Mouse (Mus musculus) midbrain, embryonic 11.5 days (tissue): ENCODE data around the gene Yars. TPM values are rescaled to one million over a fixed set of nuclear protein-coding genes. Genes with fewer than 3 reads are reported as not detected.

Source experiments
- ATAC-seq: fragments of 200-750 bp; cut with Nextera tagmentation; 2 replicates; pipeline ENCODE4 v1.8.0; 2017; ENCODE audit warnings: moderate TSS enrichment, moderate library complexity; ENCODE audit not compliant: low FRiP score
- DNase-seq: peaks from one replicate; pipeline ENCODE4 v3.0.0; 2015; ENCODE audit warnings: low spot score; ENCODE audit errors: missing footprints
- H3K27ac ChIP-seq: fragments of 300-500 bp; sonication (generic); 2 replicates; pipeline ENCODE4 v1.5.1; 2014; ENCODE audit warnings: low read depth, low read length
- H3K27me3 ChIP-seq: fragments of 300-500 bp; sonication (generic); 2 replicates; pipeline ENCODE4 v1.6.1; 2014; ENCODE audit warnings: mild to moderate bottlenecking, low read length, moderate library complexity, mixed read lengths; ENCODE audit not compliant: control insufficient read depth, insufficient read depth
- H3K36me3 ChIP-seq: fragments of 300-500 bp; sonication (generic); 2 replicates; pipeline ENCODE4 v1.6.1; 2014; ENCODE audit warnings: mild to moderate bottlenecking, low read length, moderate library complexity, mixed read lengths; ENCODE audit not compliant: control insufficient read depth, insufficient read depth
- H3K4me1 ChIP-seq: fragments of 300-500 bp; sonication (generic); 2 replicates; pipeline ENCODE4 v1.6.1; 2014; ENCODE audit warnings: low read length; ENCODE audit not compliant: control insufficient read depth, insufficient read depth
- H3K4me2 ChIP-seq: fragments of 300-500 bp; sonication (generic); 2 replicates; pipeline ENCODE4 v1.6.1; 2014; ENCODE audit warnings: mild to moderate bottlenecking, moderate library complexity
- H3K4me3 ChIP-seq: fragments of 300-500 bp; sonication (generic); 2 replicates; pipeline ENCODE4 v1.5.1; 2014; ENCODE audit warnings: low read depth, low read length
- H3K9ac ChIP-seq: fragments of 300-500 bp; sonication (generic); 2 replicates; pipeline ENCODE4 v1.6.1; 2014; ENCODE audit warnings: low read length
- H3K9me3 ChIP-seq: fragments of 300-500 bp; sonication (generic); 2 replicates; pipeline ENCODE4 v1.6.1; 2016; ENCODE audit warnings: low read length; ENCODE audit not compliant: control insufficient read depth
- WGBS: fragments of 180-500 bp; shearing (Covaris S2); extraction: QIAGEN DNeasy Blood & Tissue Kit; methylation state at CpG from one replicate; pipeline ENCODE4 v1.1.7; 2014; 5-methylcytosine and 5-hydroxymethylcytosine counted together
- polyA plus RNA-seq: library from polyadenylated mRNA; unstranded; fragments of >200 nt; fragmentation: Nextera tagmentation; extraction: Ambion mirVana; gene quantifications from 2 replicates; pipeline ENCODE4 v1.2.1, GENCODE M21; 2014

The Yars gene
- polyA plus RNA-seq, 1 experiment from 2014 or later, result 105 TPM

DNA sequence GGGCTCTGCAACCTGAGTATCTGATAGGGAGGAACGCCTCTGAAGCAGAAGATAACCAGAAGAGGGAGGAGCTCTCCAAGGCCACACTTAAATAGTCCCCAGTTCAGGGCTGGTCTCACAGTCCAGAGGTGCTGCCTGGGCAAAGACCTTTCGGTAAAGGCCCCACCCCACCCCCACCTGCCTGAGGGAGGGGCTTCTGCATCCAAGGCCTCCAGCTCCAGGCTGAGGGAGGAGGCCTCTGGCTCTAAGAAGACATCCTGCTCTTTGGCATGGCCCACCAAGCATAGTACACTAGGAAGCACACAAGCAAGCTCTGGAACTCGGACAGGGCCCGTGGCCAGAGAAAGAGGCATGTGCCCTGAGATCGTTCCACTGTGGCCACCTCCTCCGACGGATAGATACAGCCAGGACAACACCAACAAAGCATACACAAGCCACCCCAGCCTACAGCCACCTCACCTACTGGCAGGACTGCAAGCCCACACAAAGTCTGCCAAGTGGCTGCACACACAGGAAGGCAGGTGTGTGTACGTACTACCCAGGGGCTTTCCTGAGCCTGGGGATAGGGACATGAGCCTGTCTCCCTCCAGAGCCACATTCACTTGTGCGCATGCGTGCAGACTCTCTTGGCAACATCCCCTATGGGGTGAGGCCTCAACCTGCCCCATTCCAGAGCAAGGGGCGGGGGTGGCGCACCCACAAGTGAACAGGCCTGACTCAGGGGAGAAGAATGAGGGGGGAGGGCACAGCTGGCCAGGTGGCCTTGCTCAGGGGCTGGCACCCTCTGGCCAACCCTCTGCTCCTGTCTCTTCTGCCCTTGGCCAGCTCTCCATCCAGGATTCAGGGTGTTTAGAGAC is 42.3 kb downstream of the Yars start:
- Histone ChIP-seq H3K4me3 (no peak overlapping the region), H3K4me2 (no peak overlapping the region), H3K36me3 (no peaks in the 10 kb centered on the region), H3K9me3 (no peaks in the 10 kb centered on the region), H3K27me3 (no peaks in the 10 kb centered on the region), H3K27ac (no peak overlapping the region), H3K9ac (no peak overlapping the region), H3K4me1 (peaks cover 17% of the 10 kb centered on the region)
- 65% methylated on average over 12 of the region's 12 CpGs for WGBS
- DNase-seq (no peak), ATAC-seq (no peak)

- WGBS, result 67% methylated on average over 9 of the region's 9 CpGs
- ATAC-seq (no peak), DNase-seq (no peak)
- H3K27me3 ChIP-seq, result no peaks in the 10 kb centered on the region
- no peak overlapping the region for H3K4me3 ChIP-seq
- H3K4me1 ChIP-seq, result peaks cover 16% of the 10 kb centered on the region
- H3K27ac ChIP-seq, result no peak overlapping the region
- H3K4me2 ChIP-seq, result no peak overlapping the region
- H3K36me3 ChIP-seq, result no peaks in the 10 kb centered on the region
- no peak overlapping the region for H3K9ac ChIP-seq
- no peaks in the 10 kb centered on the region for H3K9me3 ChIP-seq
Measured at GRCm38 (mm10) chr4:129232561-129233360, 43.2 kb downstream of the Yars start.

- ATAC-seq (no peak), DNase-seq (no peak)
- Histone ChIP-seq H3K4me3 (no peak overlapping the region), H3K27me3 (no peaks in the 10 kb centered on the region), H3K9ac (no peak overlapping the region), H3K9me3 (no peaks in the 10 kb centered on the region), H3K36me3 (no peaks in the 10 kb centered on the region), H3K4me1 (peaks cover 21% of the 10 kb centered on the region), H3K4me2 (no peak overlapping the region), H3K27ac (no peak overlapping the region)
- 86% methylated on average over 7 of the region's 7 CpGs for WGBS
Measured at GRCm38 (mm10) chr4:129234488-129234887, 44.9 kb downstream of the Yars start.

GRCm38 (mm10) chr4:129235147-129235546 is 45.6 kb downstream of the Yars start:
- DNase-seq (no peak), ATAC-seq (no peak)
- Histone ChIP-seq H3K27me3 (no peaks in the 10 kb centered on the region), H3K4me1 (peaks cover 21% of the 10 kb centered on the region), H3K4me2 (no peak overlapping the region), H3K36me3 (no peaks in the 10 kb centered on the region), H3K9ac (no peak overlapping the region), H3K27ac (no peak overlapping the region), H3K4me3 (no peak overlapping the region), H3K9me3 (no peaks in the 10 kb centered on the region)
- WGBS, result 68% methylated on average over 3 of the region's 3 CpGs

DNA sequence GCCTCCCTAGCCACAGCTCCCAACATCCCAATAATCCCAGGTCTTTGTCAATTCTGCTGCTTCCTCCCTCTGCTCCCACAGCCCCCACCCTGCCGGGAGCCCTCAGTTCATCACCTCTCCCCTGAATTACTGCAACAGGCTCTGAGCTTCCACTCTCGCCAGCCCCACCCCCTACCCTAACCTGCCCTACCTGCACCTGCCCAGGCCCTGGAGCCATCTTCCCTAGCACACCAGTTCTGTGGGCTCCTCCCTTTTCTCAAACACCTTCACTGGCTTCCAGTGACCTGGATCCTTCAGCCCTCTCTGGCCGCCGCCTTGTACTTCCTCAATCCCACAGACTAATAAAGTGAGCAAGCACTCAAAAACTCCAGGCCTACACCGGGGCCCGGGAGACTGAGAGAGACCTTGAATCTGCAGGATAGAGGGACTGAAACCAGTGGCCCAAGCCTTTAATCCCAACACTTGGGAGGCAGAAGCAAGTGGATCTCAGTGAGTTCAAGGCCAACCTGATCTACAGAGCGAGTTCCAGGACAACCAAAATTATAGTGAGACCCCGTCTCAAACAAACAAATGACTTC is 46.8 kb downstream of the Yars start:
- ATAC-seq (no peak), DNase-seq (no peak)
- Histone ChIP-seq H3K27ac (no peak overlapping the region), H3K9ac (no peak overlapping the region), H3K36me3 (no peaks in the 10 kb centered on the region), H3K4me2 (no peak overlapping the region), H3K4me3 (no peak overlapping the region), H3K9me3 (no peaks in the 10 kb centered on the region), H3K4me1 (peaks cover 21% of the 10 kb centered on the region), H3K27me3 (no peaks in the 10 kb centered on the region)
- WGBS, result 77% methylated on average over 8 of the region's 8 CpGs

GRCm38 (mm10) chr4:129237843-129238441 is 48.4 kb downstream of the Yars start:
- Histone ChIP-seq H3K27ac (no peak overlapping the region), H3K36me3 (no peaks in the 10 kb centered on the region), H3K27me3 (no peaks in the 10 kb centered on the region), H3K4me3 (peak overlapping the region; percentile 73), H3K9me3 (no peaks in the 10 kb centered on the region), H3K4me1 (peaks cover 28% of the 10 kb centered on the region), H3K9ac (peak overlapping the region; percentile 65), H3K4me2 (peak overlapping the region; percentile 84)
- ATAC-seq, result peak; percentile 7; the same call in 1 of the 2 replicates
- WGBS, result 4% methylated on average over 21 of the region's 21 CpGs
- peak; percentile 93 for DNase-seq

DNA sequence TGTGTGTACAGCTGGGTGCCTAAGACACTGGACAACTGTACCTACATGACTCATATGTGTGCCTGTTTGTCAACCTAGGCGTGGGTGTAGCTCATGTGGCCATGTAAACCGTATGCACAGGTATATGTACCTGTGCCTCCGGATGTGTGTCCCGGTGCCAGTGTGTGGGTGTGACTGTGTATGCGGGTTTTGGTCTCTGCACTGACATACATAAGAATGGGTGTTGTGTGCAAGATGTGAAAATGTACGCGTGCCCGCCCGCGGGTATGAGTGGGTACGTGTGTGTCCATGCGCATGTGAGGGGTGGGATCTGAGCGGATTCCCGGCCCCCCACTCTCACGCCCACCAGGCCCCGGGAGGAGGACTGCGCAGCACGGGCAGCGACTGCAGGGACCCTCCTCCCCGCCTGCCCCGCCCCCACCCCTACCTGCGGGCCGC is 49.0 kb downstream of the Yars start:
- peaks cover 28% of the 10 kb centered on the region for H3K4me1 ChIP-seq
- H3K9ac ChIP-seq, result peak overlapping the region; percentile 65
- peak overlapping the region; percentile 73 for H3K4me3 ChIP-seq
- H3K36me3 ChIP-seq, result no peaks in the 10 kb centered on the region
- no peaks in the 10 kb centered on the region for H3K9me3 ChIP-seq
- under 1% methylated on average over 23 of the region's 23 CpGs for WGBS
- H3K27me3 ChIP-seq, result no peaks in the 10 kb centered on the region
- H3K4me2 ChIP-seq, result peak overlapping the region; percentile 84
- H3K27ac ChIP-seq, result no peak overlapping the region
- peak; percentile 94 for DNase-seq
- ATAC-seq, result peak; percentile 68

DNA sequence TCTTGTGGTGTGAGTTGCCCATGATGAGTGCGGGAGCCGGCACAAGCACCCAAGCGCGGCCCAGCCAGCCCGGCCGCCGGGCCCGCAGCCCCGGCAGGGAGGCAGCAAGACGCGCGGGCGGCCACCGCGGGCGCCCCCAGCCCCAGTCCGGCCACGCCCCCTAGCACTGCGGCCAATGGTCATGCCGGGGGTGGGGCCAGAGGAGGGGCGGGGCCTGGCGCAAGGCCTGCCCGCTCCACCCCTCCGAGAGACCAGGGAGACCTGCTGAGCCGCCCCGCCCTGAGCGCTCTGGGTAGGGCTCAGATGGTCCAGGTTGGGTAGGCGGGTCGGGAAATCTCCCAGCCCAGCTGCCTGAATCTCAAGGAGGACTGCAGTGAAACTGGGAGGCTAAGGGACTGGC is 49.5 kb downstream of the Yars start:
- ATAC-seq, result peak; percentile 93
- WGBS, result 0% methylated on average over 26 of the region's 29 CpGs
- Histone ChIP-seq H3K36me3 (no peaks in the 10 kb centered on the region), H3K4me1 (peaks cover 28% of the 10 kb centered on the region), H3K4me2 (peak overlapping the region; percentile 84), H3K27me3 (no peaks in the 10 kb centered on the region), H3K4me3 (peak overlapping the region; percentile 73), H3K9me3 (no peaks in the 10 kb centered on the region), H3K27ac (no peak overlapping the region), H3K9ac (peak overlapping the region; percentile 65)
- peak; percentile 98 for DNase-seq
